Mouse (Mus musculus) forebrain, embryonic 15.5 days (tissue): ENCODE results near the gene Ddx39. TPM values are rescaled to one million over a fixed set of nuclear protein-coding genes. Genes with fewer than 3 reads are reported as not detected.

Source experiments
- ATAC-seq: fragments of 200-750 bp; cut with Nextera tagmentation; replicated peaks from 2 replicates; pipeline ENCODE4 v1.8.0; 2017; ENCODE audit warnings: mild to moderate bottlenecking, moderate TSS enrichment, moderate library complexity
- H3K27ac ChIP-seq: fragments of 300-500 bp; sonication (generic); replicated peaks from 2 replicates; pipeline ENCODE4 v1.5.1; 2015; ENCODE audit warnings: mild to moderate bottlenecking, inconsistent platforms
- H3K27me3 ChIP-seq: fragments of 300-500 bp; sonication (generic); 2 replicates; pipeline ENCODE4 v1.6.1; 2015; ENCODE audit warnings: inconsistent platforms
- H3K36me3 ChIP-seq: fragments of 300-500 bp; sonication (generic); 2 replicates; pipeline ENCODE4 v1.6.1; 2015; ENCODE audit warnings: mild to moderate bottlenecking, inconsistent platforms
- H3K4me1 ChIP-seq: fragments of 300-500 bp; sonication (generic); 2 replicates; pipeline ENCODE4 v1.6.1; 2015; ENCODE audit warnings: inconsistent platforms
- H3K4me2 ChIP-seq: fragments of 300-500 bp; sonication (generic); replicated peaks from 2 replicates; pipeline ENCODE4 v1.6.1; 2015; ENCODE audit warnings: mild to moderate bottlenecking, inconsistent platforms
- H3K4me3 ChIP-seq: fragments of 300-500 bp; sonication (generic); 2 replicates; pipeline ENCODE4 v1.5.1; 2015; ENCODE audit warnings: mild to moderate bottlenecking, inconsistent platforms
- H3K9ac ChIP-seq: fragments of 300-500 bp; sonication (generic); replicated peaks from 2 replicates; pipeline ENCODE4 v1.6.1; 2015; ENCODE audit warnings: mild to moderate bottlenecking, inconsistent platforms
- H3K9me3 ChIP-seq: fragments of 300-500 bp; sonication (generic); 2 replicates; pipeline ENCODE4 v1.6.1; 2016; ENCODE audit warnings: inconsistent platforms
- WGBS: fragments of 180-500 bp; shearing (Covaris S2); methylation state at CpG from one replicate; pipeline ENCODE4 v1.1.7; 2015; ENCODE audit warnings: mixed read lengths; 5-methylcytosine and 5-hydroxymethylcytosine counted together
- polyA plus RNA-seq: library from polyadenylated mRNA; unstranded; fragments of >200 nt; fragmentation: Nextera tagmentation; extraction: Ambion mirVana; gene quantifications from 2 replicates; pipeline ENCODE4 v1.2.1, GENCODE M21; 2015

The Ddx39 gene
- polyA plus RNA-seq, 1 experiment from 2014 or later = 121 TPM

- 95% methylated on average over 8 of the region's 8 CpGs for WGBS
- Histone ChIP-seq H3K9ac (no peak overlapping the region), H3K4me2 (no peak overlapping the region), H3K27me3 (no peaks in the 10 kb centered on the region), H3K4me1 (no peaks in the 10 kb centered on the region), H3K9me3 (no peaks in the 10 kb centered on the region), H3K36me3 (peaks cover 47% of the 10 kb centered on the region), H3K4me3 (no peak overlapping the region), H3K27ac (no peak overlapping the region)
- no peak for ATAC-seq
These were observed 10.6 kb downstream of the Ddx39 start for GRCm38 (mm10) chr8:83725521-83726102.

- Histone ChIP-seq H3K4me3 (no peak overlapping the region), H3K4me2 (no peak overlapping the region), H3K27ac (no peak overlapping the region), H3K27me3 (no peaks in the 10 kb centered on the region), H3K9ac (no peak overlapping the region), H3K4me1 (no peaks in the 10 kb centered on the region), H3K36me3 (peaks cover 11% of the 10 kb centered on the region), H3K9me3 (no peaks in the 10 kb centered on the region)
- ATAC-seq = no peak
- WGBS = 77% methylated on average over 11 of the region's 11 CpGs
These were observed 14.2 kb downstream of the Ddx39 start for GRCm38 (mm10) chr8:83729009-83729807.

GRCm38 (mm10) chr8:83731906-83732305 lies 16.9 kb downstream of the Ddx39 start:
- H3K27ac ChIP-seq = no peak overlapping the region
- H3K27me3 ChIP-seq = no peaks in the 10 kb centered on the region
- H3K4me2 ChIP-seq = no peak overlapping the region
- no peak overlapping the region for H3K9ac ChIP-seq
- no peak overlapping the region for H3K4me3 ChIP-seq
- ATAC-seq = no peak
- WGBS = 77% methylated on average over 5 of the region's 5 CpGs
- H3K9me3 ChIP-seq = no peaks in the 10 kb centered on the region
- no peaks in the 10 kb centered on the region for H3K36me3 ChIP-seq
- H3K4me1 ChIP-seq = no peaks in the 10 kb centered on the region

- Histone ChIP-seq H3K9ac (no peak overlapping the region), H3K9me3 (no peaks in the 10 kb centered on the region), H3K4me2 (no peak overlapping the region), H3K4me3 (no peak overlapping the region), H3K27ac (no peak overlapping the region), H3K36me3 (no peaks in the 10 kb centered on the region), H3K4me1 (no peaks in the 10 kb centered on the region), H3K27me3 (no peaks in the 10 kb centered on the region)
- 80% methylated on average over 6 of the region's 6 CpGs for WGBS
- ATAC-seq = no peak
These were observed 17.9 kb downstream of the Ddx39 start for GRCm38 (mm10) chr8:83732919-83733318.

GRCm38 (mm10) chr8:83736681-83737080 lies 21.7 kb downstream of the Ddx39 start:
- Histone ChIP-seq H3K9me3 (no peaks in the 10 kb centered on the region), H3K27me3 (peaks cover 22% of the 10 kb centered on the region), H3K9ac (no peak overlapping the region), H3K27ac (no peak overlapping the region), H3K4me3 (no peak overlapping the region), H3K4me1 (peaks cover 11% of the 10 kb centered on the region), H3K4me2 (no peak overlapping the region), H3K36me3 (no peaks in the 10 kb centered on the region)
- 96% methylated on average over 4 of the region's 4 CpGs for WGBS
- ATAC-seq = no peak

- Histone ChIP-seq H3K4me2 (no peak overlapping the region), H3K4me3 (no peak overlapping the region), H3K9me3 (no peaks in the 10 kb centered on the region), H3K4me1 (peaks cover 11% of the 10 kb centered on the region), H3K27ac (no peak overlapping the region), H3K9ac (no peak overlapping the region), H3K36me3 (no peaks in the 10 kb centered on the region), H3K27me3 (peaks cover 28% of the 10 kb centered on the region)
- no peak for ATAC-seq
- 87% methylated on average over 4 of the region's 4 CpGs for WGBS
These were observed 22.4 kb downstream of the Ddx39 start for GRCm38 (mm10) chr8:83737346-83737745.

GRCm38 (mm10) chr8:83737852-83738562 lies 23.0 kb downstream of the Ddx39 start:
- Histone ChIP-seq H3K4me2 (no peak overlapping the region), H3K27me3 (peaks cover 31% of the 10 kb centered on the region), H3K27ac (no peak overlapping the region), H3K4me1 (peaks cover 11% of the 10 kb centered on the region), H3K9ac (no peak overlapping the region), H3K4me3 (no peak overlapping the region), H3K9me3 (no peaks in the 10 kb centered on the region), H3K36me3 (no peaks in the 10 kb centered on the region)
- 75% methylated on average over 4 of the region's 4 CpGs for whole genome bisulfite sequencing
- ATAC-seq = no peak

- H3K9ac ChIP-seq = no peak overlapping the region
- no peaks in the 10 kb centered on the region for H3K9me3 ChIP-seq
- peaks cover 31% of the 10 kb centered on the region for H3K27me3 ChIP-seq
- ATAC-seq = no peak
- peaks cover 11% of the 10 kb centered on the region for H3K4me1 ChIP-seq
- 74% methylated on average over 10 of the region's 10 CpGs for WGBS
- no peak overlapping the region for H3K4me2 ChIP-seq
- H3K36me3 ChIP-seq = no peaks in the 10 kb centered on the region
- H3K27ac ChIP-seq = no peak overlapping the region
- H3K4me3 ChIP-seq = no peak overlapping the region
These were observed 24.2 kb downstream of the Ddx39 start for GRCm38 (mm10) chr8:83738949-83739710.

GRCm38 (mm10) chr8:83739711-83740468 lies 24.9 kb downstream of the Ddx39 start:
- Histone ChIP-seq H3K4me3 (no peak overlapping the region), H3K4me1 (peaks cover 11% of the 10 kb centered on the region), H3K9ac (no peak overlapping the region), H3K36me3 (no peaks in the 10 kb centered on the region), H3K27me3 (peaks cover 31% of the 10 kb centered on the region), H3K4me2 (no peak overlapping the region), H3K27ac (no peak overlapping the region), H3K9me3 (no peaks in the 10 kb centered on the region)
- 50% methylated on average over 8 of the region's 8 CpGs for WGBS
- ATAC-seq = no peak

- H3K4me2 ChIP-seq = peak overlapping the region; percentile 85
- H3K4me3 ChIP-seq = peak overlapping the region; percentile 44
- ATAC-seq = no peak
- peaks cover 11% of the 10 kb centered on the region for H3K4me1 ChIP-seq
- H3K9ac ChIP-seq = peak overlapping the region; percentile 44
- 23% methylated on average over 3 of the region's 3 CpGs for WGBS
- H3K9me3 ChIP-seq = no peaks in the 10 kb centered on the region
- peaks cover 31% of the 10 kb centered on the region for H3K27me3 ChIP-seq
- H3K27ac ChIP-seq = peak overlapping the region; percentile 19; the same call in 1 of the 2 replicates
- H3K36me3 ChIP-seq = no peaks in the 10 kb centered on the region
These were observed 25.6 kb downstream of the Ddx39 start for GRCm38 (mm10) chr8:83740586-83740975.

GRCm38 (mm10) chr8:83740976-83741741 lies 26.2 kb downstream of the Ddx39 start, which contains the start of gene Adgre5:
TSS of gene Adgre5 (minus strand) at chr8:83741326.
- peak within 1 kb of the TSS; percentile 19; the same call in 1 of the 2 replicates for H3K27ac ChIP-seq
- no peaks in the 10 kb centered on the region for H3K9me3 ChIP-seq
- peak within 1 kb of the TSS; percentile 85 for H3K4me2 ChIP-seq
- ATAC-seq = 0 out of 2 replicates have a peak, but pooled peaks have one; percentile 35
- H3K36me3 ChIP-seq = no peaks in the 10 kb centered on the region
- H3K9ac ChIP-seq = peak within 1 kb of the TSS; percentile 44
- H3K4me1 ChIP-seq = peaks cover 11% of the 10 kb centered on the region
- H3K4me3 ChIP-seq = peak within 1 kb of the TSS; percentile 44
- 2% methylated on average over 49 of the region's 56 CpGs for WGBS
- H3K27me3 ChIP-seq = peaks cover 31% of the 10 kb centered on the region
